Mouse (Mus musculus): ENCODE results near the gene Gng13. TPM values are rescaled to one million over a fixed set of nuclear protein-coding genes. Genes with fewer than 3 reads are reported as not detected.

Gene Gng13
- total and polyA plus RNA-seq, 3 experiments = 0.27 to 0.81 TPM; not detected in 1

GRCm38 (mm10) chr17:25749314-25749713, 32.3 kb downstream of the Gng13 start:
- Histone ChIP-seq H3K9ac (ENCODE audit: low read depth, low read length) (no peak overlapping the region), H3K4me3 (no peak overlapping the region), H3K36me3 (ENCODE audit: control insufficient read depth, insufficient read depth, low read length) (no peaks in the 10 kb centered on the region), H3K27me3 (ENCODE audit: control insufficient read depth, insufficient read depth, low read length) (no peaks in the 10 kb centered on the region), H3K79me2 (replicated peaks; ENCODE audit: control insufficient read depth, insufficient read depth, low read length) (no peaks in the 10 kb centered on the region), H3K4me1 (ENCODE audit: control insufficient read depth, insufficient read depth, low read length) (no peaks in the 10 kb centered on the region), H3K27ac (no peak overlapping the region)
- WGBS = 81% methylated on average over 6 of the region's 6 CpGs
- intact Hi-C loops (cut with DNase I) = no loop called here
- no peak for TF ChIP-seq EP300 (IDR thresholded peaks at IDR 0.05; ENCODE audit: insufficient read depth, low read depth, low read length)
- no peak for TF ChIP-seq POLR2A (IDR thresholded peaks at IDR 0.05; ENCODE audit: insufficient read depth, low read depth, low read length)
- TF ChIP-seq CTCF (IDR thresholded peaks at IDR 0.05) = no peak
- DNase-seq = no peak

GRCm38 (mm10) chr17:25751446-25751845, 34.5 kb downstream of the Gng13 start:
- no peak for TF ChIP-seq POLR2A (IDR thresholded peaks at IDR 0.05; ENCODE audit: insufficient read depth, low read depth, low read length)
- TF ChIP-seq CTCF (IDR thresholded peaks at IDR 0.05) = no peak
- WGBS = 20% methylated on average over 5 of the region's 5 CpGs
- H3K27ac ChIP-seq = no peak overlapping the region
- intact Hi-C loops (cut with DNase I) = no loop called here
- H3K9ac ChIP-seq (ENCODE audit: low read depth, low read length) = no peak overlapping the region
- peak; percentile 33 to 47 for DNase-seq
- H3K4me1 ChIP-seq (ENCODE audit: control insufficient read depth, insufficient read depth, low read length) = no peaks in the 10 kb centered on the region
- no peaks in the 10 kb centered on the region for H3K27me3 ChIP-seq (ENCODE audit: control insufficient read depth, insufficient read depth, low read length)
- no peaks in the 10 kb centered on the region for H3K79me2 ChIP-seq (replicated peaks; ENCODE audit: control insufficient read depth, insufficient read depth, low read length)
- H3K36me3 ChIP-seq (ENCODE audit: control insufficient read depth, insufficient read depth, low read length) = no peaks in the 10 kb centered on the region
- no peak overlapping the region for H3K4me3 ChIP-seq

- Histone ChIP-seq H3K4me3 (no peak within 1 kb of the TSS), H3K79me2 (replicated peaks; ENCODE audit: control insufficient read depth, insufficient read depth, low read length) (no peaks in the 10 kb centered on the region), H3K36me3 (ENCODE audit: control insufficient read depth, insufficient read depth, low read length) (no peaks in the 10 kb centered on the region), H3K27ac (no peak within 1 kb of the TSS), H3K9ac (ENCODE audit: low read depth, low read length) (no peak within 1 kb of the TSS), H3K27me3 (ENCODE audit: control insufficient read depth, insufficient read depth, low read length) (no peaks in the 10 kb centered on the region), H3K4me1 (ENCODE audit: control insufficient read depth, insufficient read depth, low read length) (no peaks in the 10 kb centered on the region)
- 85% methylated on average over 9 of the region's 9 CpGs for whole genome bisulfite sequencing
- intact Hi-C loops (cut with DNase I) = no loop called here
- TF ChIP-seq EP300 (IDR thresholded peaks at IDR 0.05; ENCODE audit: insufficient read depth, low read depth, low read length) (no peak), POLR2A (IDR thresholded peaks at IDR 0.05; ENCODE audit: insufficient read depth, low read depth, low read length) (no peak), CTCF (IDR thresholded peaks at IDR 0.05) (no peak)
- DNase-seq = no peak
These were observed 37.3 kb downstream of the Gng13 start, which contains the start of gene Msln for GRCm38 (mm10) chr17:25754241-25754640. Gene Msln, minus strand, starts transcription at chr17:25754378.

- H3K4me1 ChIP-seq (ENCODE audit: control insufficient read depth, insufficient read depth, low read length) = no peaks in the 10 kb centered on the region
- TF ChIP-seq EP300 (IDR thresholded peaks at IDR 0.05; ENCODE audit: insufficient read depth, low read depth, low read length) (no peak), CTCF (IDR thresholded peaks at IDR 0.05) (no peak), POLR2A (IDR thresholded peaks at IDR 0.05; ENCODE audit: insufficient read depth, low read depth, low read length) (no peak)
- no peak for DNase-seq
- no peak overlapping the region for H3K27ac ChIP-seq
- H3K9ac ChIP-seq (ENCODE audit: low read depth, low read length) = no peak overlapping the region
- no peaks in the 10 kb centered on the region for H3K79me2 ChIP-seq (replicated peaks; ENCODE audit: control insufficient read depth, insufficient read depth, low read length)
- no peak overlapping the region for H3K4me3 ChIP-seq
- 80% methylated on average over 4 of the region's 4 CpGs for WGBS
- H3K36me3 ChIP-seq (ENCODE audit: control insufficient read depth, insufficient read depth, low read length) = no peaks in the 10 kb centered on the region
- intact Hi-C loops (cut with DNase I) = no loop called here
- H3K27me3 ChIP-seq (ENCODE audit: control insufficient read depth, insufficient read depth, low read length) = no peaks in the 10 kb centered on the region
These were observed 38.1 kb downstream of the Gng13 start for GRCm38 (mm10) chr17:25755086-25755485.

- no peaks in the 10 kb centered on the region for H3K4me1 ChIP-seq (ENCODE audit: control insufficient read depth, insufficient read depth, low read length)
- H3K9ac ChIP-seq (ENCODE audit: low read depth, low read length) = no peak overlapping the region
- no peak overlapping the region for H3K4me3 ChIP-seq
- TF ChIP-seq POLR2A (IDR thresholded peaks at IDR 0.05; ENCODE audit: insufficient read depth, low read depth, low read length) (no peak), EP300 (IDR thresholded peaks at IDR 0.05; ENCODE audit: insufficient read depth, low read depth, low read length) (no peak), CTCF (IDR thresholded peaks at IDR 0.05) (no peak)
- intact Hi-C loops (cut with DNase I) = no loop called here
- no peaks in the 10 kb centered on the region for H3K36me3 ChIP-seq (ENCODE audit: control insufficient read depth, insufficient read depth, low read length)
- no peak overlapping the region for H3K27ac ChIP-seq
- WGBS = 34% methylated on average over 4 of the region's 4 CpGs
- no peaks in the 10 kb centered on the region for H3K79me2 ChIP-seq (replicated peaks; ENCODE audit: control insufficient read depth, insufficient read depth, low read length)
- no peak for DNase-seq
- no peaks in the 10 kb centered on the region for H3K27me3 ChIP-seq (ENCODE audit: control insufficient read depth, insufficient read depth, low read length)
These were observed 38.8 kb downstream of the Gng13 start for GRCm38 (mm10) chr17:25755627-25756377.

GRCm38 (mm10) chr17:25756378-25757242, 39.6 kb downstream of the Gng13 start:
- Histone ChIP-seq H3K4me3 (no peak overlapping the region), H3K27me3 (ENCODE audit: control insufficient read depth, insufficient read depth, low read length) (no peaks in the 10 kb centered on the region), H3K36me3 (ENCODE audit: control insufficient read depth, insufficient read depth, low read length) (no peaks in the 10 kb centered on the region), H3K79me2 (replicated peaks; ENCODE audit: control insufficient read depth, insufficient read depth, low read length) (no peaks in the 10 kb centered on the region), H3K9ac (ENCODE audit: low read depth, low read length) (no peak overlapping the region), H3K4me1 (ENCODE audit: control insufficient read depth, insufficient read depth, low read length) (no peaks in the 10 kb centered on the region), H3K27ac (no peak overlapping the region)
- no peak for TF ChIP-seq CTCF (IDR thresholded peaks at IDR 0.05)
- no peak for TF ChIP-seq POLR2A (IDR thresholded peaks at IDR 0.05; ENCODE audit: insufficient read depth, low read depth, low read length)
- no peak for TF ChIP-seq EP300 (IDR thresholded peaks at IDR 0.05; ENCODE audit: insufficient read depth, low read depth, low read length)
- peak in 1 of 2 experiments; percentile 20 for DNase-seq
- intact Hi-C loops (cut with DNase I) = no loop called here
- WGBS = 56% methylated on average over 9 of the region's 9 CpGs
